Mouse (Mus musculus): ENCODE measurements around the gene Wdr73. TPM values are rescaled to one million over a fixed set of nuclear protein-coding genes. Genes with fewer than 3 reads are reported as not detected.

Gene Wdr73
- total and polyA plus RNA-seq, 3 experiments, result 42.4 to 55.7 (median 48.1) TPM

DNA sequence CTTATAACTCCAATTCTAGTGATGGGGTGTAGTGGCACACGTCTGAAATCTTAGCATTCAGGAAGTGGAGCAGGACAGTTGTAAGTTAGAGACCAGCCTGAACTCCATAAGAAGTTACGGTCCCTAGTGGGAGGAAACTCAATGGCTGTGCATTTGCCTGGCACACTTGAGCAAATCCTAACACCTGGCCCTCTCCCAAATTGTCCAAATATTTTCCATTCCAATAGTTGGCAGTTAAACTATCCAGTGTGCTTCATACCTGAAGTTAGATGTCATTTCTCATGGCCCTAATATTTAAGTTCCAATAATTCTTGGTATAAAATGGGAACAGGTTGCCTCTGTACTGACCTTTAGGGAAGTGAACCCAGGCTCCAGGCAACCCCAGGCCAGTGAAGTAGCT, 32.4 kb downstream of the Wdr73 start:
- dilution Hi-C loops (cut with MboI; ENCODE audit: extremely low pct_ligation_motif_present, extremely low pct_unique_long_range_greater_than_20kb, low sequenced_read_pairs) (no loop called here), in situ Hi-C loops (cut with MboI; ENCODE audit: low pct_ligation_motif_present, low pct_unique_long_range_greater_than_20kb, low sequenced_read_pairs) (no loop called here)
- H3K9me3 ChIP-seq (replicated peaks; ENCODE audit: low read length), result no peaks in the 10 kb centered on the region
- no peaks in the 10 kb centered on the region for H3K27me3 ChIP-seq (replicated peaks)
- peaks cover 0 to 57% of the 10 kb centered on the region in 2 experiments for H3K36me3 ChIP-seq (replicated peaks in 1 of 2; ENCODE audit: control insufficient read depth in 1 of 2, insufficient read depth in 1 of 2, low read length in 1 of 2)
- H3K9ac ChIP-seq (ENCODE audit: insufficient read depth, low read depth), result no peak overlapping the region
- DNase-seq (ENCODE audit: extremely low read depth), result no peak
- H3K4me3 ChIP-seq (replicated peaks in 1 of 3; ENCODE audit: low read depth in 2 of 3, low read length in 2 of 3, poor library complexity in 1 of 3), result no peak overlapping the region
- H3K79me2 ChIP-seq (replicated peaks; ENCODE audit: control insufficient read depth, extremely low read depth, insufficient read depth, poor library complexity, severe bottlenecking), result no peaks in the 10 kb centered on the region
- no peak overlapping the region for H3K27ac ChIP-seq (ENCODE audit: insufficient read depth, low read depth)
- no peak for TF ChIP-seq CTCF (conservative IDR thresholded peaks at IDR 0.05 in 1 of 2, IDR thresholded peaks at IDR 0.05 in 1 of 2; ENCODE audit: low read depth in 2 of 2, low read length in 2 of 2)
- TF ChIP-seq MXI1 (IDR thresholded peaks at IDR 0.05; ENCODE audit: low read depth, low read length), result no peak
- no peak for TF ChIP-seq ZKSCAN1 (IDR thresholded peaks at IDR 0.05; ENCODE audit: borderline replicate concordance, low read depth, low read length)
- TF ChIP-seq NELFE (IDR thresholded peaks at IDR 0.05; ENCODE audit: low read depth, low read length), result no peak
- no peak for TF ChIP-seq CHD2 (IDR thresholded peaks at IDR 0.05; ENCODE audit: low read length)
- no peak for TF ChIP-seq TCF12 (IDR thresholded peaks at IDR 0.05; ENCODE audit: low read depth, low read length)
- no peak overlapping the region for H3K4me2 ChIP-seq (ENCODE audit: insufficient read depth, low read depth, poor library complexity, severe bottlenecking)
- H3K4me1 ChIP-seq (ENCODE audit: control insufficient read depth in 1 of 2, insufficient read depth in 2 of 2), result peaks cover 0 to 14% of the 10 kb centered on the region in 2 experiments; a peak in 2 of 4 replicates

DNA sequence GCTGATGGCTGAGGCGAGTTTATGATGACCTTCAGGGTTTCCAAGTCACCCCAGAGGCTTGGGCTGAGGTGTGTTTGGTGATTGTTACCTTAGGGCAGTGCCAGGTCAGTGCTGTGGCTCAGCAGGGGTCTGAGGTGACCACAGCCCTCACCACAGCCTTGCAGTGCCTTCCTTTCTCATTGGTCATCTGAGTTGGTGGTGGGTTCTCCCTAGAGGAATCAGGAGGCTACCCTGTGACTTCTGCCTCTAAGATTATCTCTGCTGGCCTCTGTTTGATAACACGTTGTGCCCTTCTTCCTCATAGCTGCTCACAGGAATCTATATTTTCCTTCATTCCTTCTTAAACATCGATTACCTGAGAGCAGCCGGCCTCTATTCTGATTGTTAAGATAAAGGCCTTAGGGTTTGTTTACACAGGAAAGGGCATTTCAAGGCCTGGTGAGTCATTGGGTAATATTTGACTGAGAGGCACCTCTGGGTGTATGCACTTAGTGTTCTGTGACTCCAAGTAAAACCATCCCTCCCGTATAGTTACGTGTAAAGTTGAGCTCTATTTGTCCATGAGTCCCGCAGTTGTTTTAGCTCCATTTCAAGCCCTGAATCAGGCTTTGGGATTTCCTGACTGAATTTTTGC, 34.4 kb downstream of the Wdr73 start:
- in situ Hi-C loops (cut with MboI; ENCODE audit: low pct_ligation_motif_present, low pct_unique_long_range_greater_than_20kb, low sequenced_read_pairs) (no loop called here), dilution Hi-C loops (cut with MboI; ENCODE audit: extremely low pct_ligation_motif_present, extremely low pct_unique_long_range_greater_than_20kb, low sequenced_read_pairs) (no loop called here)
- Histone ChIP-seq H3K27ac (ENCODE audit: insufficient read depth, low read depth) (no peak overlapping the region), H3K9ac (ENCODE audit: insufficient read depth, low read depth) (no peak overlapping the region), H3K4me2 (ENCODE audit: insufficient read depth, low read depth, poor library complexity, severe bottlenecking) (no peak overlapping the region), H3K27me3 (replicated peaks) (no peaks in the 10 kb centered on the region), H3K36me3 (replicated peaks in 1 of 2; ENCODE audit: control insufficient read depth in 1 of 2, insufficient read depth in 1 of 2, low read length in 1 of 2) (peaks cover 2 to 53% of the 10 kb centered on the region in 2 experiments), H3K4me3 (replicated peaks in 1 of 3; ENCODE audit: low read depth in 2 of 3, low read length in 2 of 3, poor library complexity in 1 of 3) (no peak overlapping the region), H3K9me3 (replicated peaks; ENCODE audit: low read length) (no peaks in the 10 kb centered on the region), H3K79me2 (replicated peaks; ENCODE audit: control insufficient read depth, extremely low read depth, insufficient read depth, poor library complexity, severe bottlenecking) (no peaks in the 10 kb centered on the region), H3K4me1 (ENCODE audit: control insufficient read depth in 1 of 2, insufficient read depth in 2 of 2) (peaks cover 2 to 23% of the 10 kb centered on the region in 2 experiments; a peak in 2 of 4 replicates)
- TF ChIP-seq ZC3H11A (IDR thresholded peaks at IDR 0.05; ENCODE audit: low read depth, low read length) (no peak), NRF1 (IDR thresholded peaks at IDR 0.05; ENCODE audit: low read depth, low read length) (no peak), GABPA (IDR thresholded peaks at IDR 0.05; ENCODE audit: insufficient replicate concordance, low read depth, low read length) (no peak), RAD21 (IDR thresholded peaks at IDR 0.05; ENCODE audit: low read depth, low read length) (no peak), ZNF384 (IDR thresholded peaks at IDR 0.05; ENCODE audit: low read depth, low read length) (no peak), MAX (IDR thresholded peaks at IDR 0.05; ENCODE audit: low read length) (no peak), POLR2A (IDR thresholded peaks at IDR 0.05; ENCODE audit: low read depth, low read length) (no peak), E2F4 (IDR thresholded peaks at IDR 0.05; ENCODE audit: insufficient replicate concordance, low read depth, low read length) (no peak), RCOR1 (conservative IDR thresholded peaks at IDR 0.05; ENCODE audit: low read depth, low read length) (no peak), MEF2A (IDR thresholded peaks at IDR 0.05; ENCODE audit: borderline replicate concordance, low read depth, low read length) (no peak)
- no peak for DNase-seq (ENCODE audit: extremely low read depth)

Data from CH12.LX (cell line).